Mouse (Mus musculus): ENCODE data around the gene Timm8a2. TPM values are rescaled to one million over a fixed set of nuclear protein-coding genes. Genes with fewer than 3 reads are reported as not detected.

Gene Timm8a2
- total and polyA plus RNA-seq, 3 experiments, result 0.18 TPM; not detected in 2

- TF ChIP-seq MXI1 (IDR thresholded peaks at IDR 0.05; ENCODE audit: low read depth, low read length), result 0 out of 2 replicates have a peak, but pooled peaks have one; percentile 49
- 0 out of 2 replicates have a peak, but pooled peaks have one; percentile 14 for TF ChIP-seq HCFC1 (IDR thresholded peaks at IDR 0.05; ENCODE audit: low read depth, low read length)
- 0 out of 2 replicates have a peak, but pooled peaks have one; percentile 10 for TF ChIP-seq SIN3A (IDR thresholded peaks at IDR 0.05; ENCODE audit: low read length)
- peak; percentile 55 for TF ChIP-seq USF1 (IDR thresholded peaks at IDR 0.05; ENCODE audit: low read depth, low read length)
- no peak for TF ChIP-seq ETS1 (IDR thresholded peaks at IDR 0.05; ENCODE audit: low read depth, low read length)
- peak overlapping the region; percentile 40; the same call in 1 of the 2 replicates for H3K27ac ChIP-seq (ENCODE audit: control insufficient read depth, low read depth, low read length)
- DNase-seq (ENCODE audit: low read depth, low spot score), result peak; percentile 61
These were observed 39.5 kb upstream of the Timm8a2 start for GRCm38 (mm10) chr14:121994846-121995556.

GRCm38 (mm10) chr14:121995557-121995870, 39.0 kb upstream of the Timm8a2 start:
- H3K27ac ChIP-seq (ENCODE audit: control insufficient read depth, low read depth, low read length), result peak overlapping the region; percentile 40
- no peak overlapping the region for H3K9ac ChIP-seq (ENCODE audit: control insufficient read depth, low read depth, low read length, poor library complexity, severe bottlenecking)
- H3K4me1 ChIP-seq (ENCODE audit: control insufficient read depth in 1 of 2, insufficient read depth in 2 of 2, low read length in 2 of 2), result peaks cover 18 to 25% of the 10 kb centered on the region in 2 experiments

More at GRCm38 (mm10) chr14:121994846-121995556, 39.5 kb upstream of the Timm8a2 start:
- peaks cover 18 to 25% of the 10 kb centered on the region in 2 experiments for H3K4me1 ChIP-seq (ENCODE audit: control insufficient read depth in 1 of 2, insufficient read depth in 2 of 2, low read length in 2 of 2)
- H3K27me3 ChIP-seq (ENCODE audit: control insufficient read depth in 1 of 2, insufficient read depth in 2 of 2, low read length in 2 of 2), result no peaks in the 10 kb centered on the region
- H3K79me2 ChIP-seq (ENCODE audit: control insufficient read depth, insufficient read depth, low read length, poor library complexity), result no peaks in the 10 kb centered on the region
- no peaks in the 10 kb centered on the region for H3K9me3 ChIP-seq (replicated peaks; ENCODE audit: insufficient read depth, low read length)
- H3K4me3 ChIP-seq (ENCODE audit: control insufficient read depth in 1 of 2, insufficient read depth in 1 of 2, low read depth in 2 of 2, low read length in 2 of 2), result no peak overlapping the region
- peaks cover 0 to 19% of the 10 kb centered on the region in 2 experiments; a peak in 3 of 4 replicates for H3K36me3 ChIP-seq (ENCODE audit: control insufficient read depth in 1 of 2, insufficient read depth in 2 of 2, low read length in 2 of 2)
- no peak overlapping the region for H3K9ac ChIP-seq (ENCODE audit: control insufficient read depth, low read depth, low read length, poor library complexity, severe bottlenecking)

GRCm38 (mm10) chr14:121996786-121997185, 37.7 kb upstream of the Timm8a2 start:
- H3K27ac ChIP-seq (ENCODE audit: control insufficient read depth, low read depth, low read length), result no peak overlapping the region
- no peak overlapping the region for H3K4me3 ChIP-seq (ENCODE audit: control insufficient read depth in 1 of 2, insufficient read depth in 1 of 2, low read depth in 2 of 2, low read length in 2 of 2)
- H3K36me3 ChIP-seq (ENCODE audit: control insufficient read depth in 1 of 2, insufficient read depth in 2 of 2, low read length in 2 of 2), result peaks cover 0 to 19% of the 10 kb centered on the region in 2 experiments
- peak; percentile 34 for DNase-seq (ENCODE audit: low read depth, low spot score)
- TF ChIP-seq MXI1 (IDR thresholded peaks at IDR 0.05; ENCODE audit: low read depth, low read length) (no peak), BHLHE40 (IDR thresholded peaks at IDR 0.05; ENCODE audit: borderline replicate concordance, low read depth, low read length) (no peak), CHD1 (IDR thresholded peaks at IDR 0.05; ENCODE audit: low read depth, low read length) (no peak), EP300 (IDR thresholded peaks at IDR 0.05; ENCODE audit: low read depth in 1 of 2, low read length in 2 of 2) (no peak), RAD21 (IDR thresholded peaks at IDR 0.05; ENCODE audit: low read depth, low read length) (no peak), TAL1 (IDR thresholded peaks at IDR 0.05; ENCODE audit: low read length) (no peak), ZMIZ1 (IDR thresholded peaks at IDR 0.05; ENCODE audit: low read depth, low read length) (no peak)
- H3K9me3 ChIP-seq (replicated peaks; ENCODE audit: insufficient read depth, low read length), result no peaks in the 10 kb centered on the region
- H3K9ac ChIP-seq (ENCODE audit: control insufficient read depth, low read depth, low read length, poor library complexity, severe bottlenecking), result no peak overlapping the region
- peaks cover 18 to 25% of the 10 kb centered on the region in 2 experiments for H3K4me1 ChIP-seq (ENCODE audit: control insufficient read depth in 1 of 2, insufficient read depth in 2 of 2, low read length in 2 of 2)
- H3K79me2 ChIP-seq (ENCODE audit: control insufficient read depth, insufficient read depth, low read length, poor library complexity), result no peaks in the 10 kb centered on the region
- H3K27me3 ChIP-seq (ENCODE audit: control insufficient read depth in 1 of 2, insufficient read depth in 2 of 2, low read length in 2 of 2), result no peaks in the 10 kb centered on the region

More at GRCm38 (mm10) chr14:121995557-121995870, 39.0 kb upstream of the Timm8a2 start:
- Histone ChIP-seq H3K36me3 (ENCODE audit: control insufficient read depth in 1 of 2, insufficient read depth in 2 of 2, low read length in 2 of 2) (peaks cover 0 to 19% of the 10 kb centered on the region in 2 experiments; a peak in 3 of 4 replicates), H3K79me2 (ENCODE audit: control insufficient read depth, insufficient read depth, low read length, poor library complexity) (no peaks in the 10 kb centered on the region), H3K9me3 (replicated peaks; ENCODE audit: insufficient read depth, low read length) (no peaks in the 10 kb centered on the region), H3K27me3 (ENCODE audit: control insufficient read depth in 1 of 2, insufficient read depth in 2 of 2, low read length in 2 of 2) (no peaks in the 10 kb centered on the region), H3K4me3 (ENCODE audit: control insufficient read depth in 1 of 2, insufficient read depth in 1 of 2, low read depth in 2 of 2, low read length in 2 of 2) (no peak overlapping the region)
- TF ChIP-seq GATA1 (IDR thresholded peaks at IDR 0.05; ENCODE audit: low read depth, low read length), result peak; percentile 83
- TF ChIP-seq ZMIZ1 (IDR thresholded peaks at IDR 0.05; ENCODE audit: low read depth, low read length), result no peak
- peak; percentile 30; the same call in 1 of the 2 replicates for TF ChIP-seq RCOR1 (IDR thresholded peaks at IDR 0.05; ENCODE audit: low read depth, low read length)
- TF ChIP-seq MXI1 (IDR thresholded peaks at IDR 0.05; ENCODE audit: low read depth, low read length), result no peak
- peak; percentile 63; the same call in 1 of the 2 replicates for TF ChIP-seq TBP (IDR thresholded peaks at IDR 0.05; ENCODE audit: low read depth, low read length)
- TF ChIP-seq EP300 (IDR thresholded peaks at IDR 0.05; ENCODE audit: low read depth in 1 of 2, low read length in 2 of 2), result peak; percentile 40 to 64; a peak in 3 of 4 replicates
- peak; percentile 26; the same call in 1 of the 2 replicates for TF ChIP-seq TCF12 (IDR thresholded peaks at IDR 0.05; ENCODE audit: low read depth, low read length)
- no peak for TF ChIP-seq CHD1 (IDR thresholded peaks at IDR 0.05; ENCODE audit: low read depth, low read length)
- peak; percentile 36; the same call in 1 of the 2 replicates for TF ChIP-seq ETS1 (IDR thresholded peaks at IDR 0.05; ENCODE audit: low read depth, low read length)
- peak; percentile 70 for DNase-seq (ENCODE audit: low read depth, low spot score)

Data from MEL (cell line).